Mouse (Mus musculus): ENCODE results near the gene Tmem161a.

DNA sequence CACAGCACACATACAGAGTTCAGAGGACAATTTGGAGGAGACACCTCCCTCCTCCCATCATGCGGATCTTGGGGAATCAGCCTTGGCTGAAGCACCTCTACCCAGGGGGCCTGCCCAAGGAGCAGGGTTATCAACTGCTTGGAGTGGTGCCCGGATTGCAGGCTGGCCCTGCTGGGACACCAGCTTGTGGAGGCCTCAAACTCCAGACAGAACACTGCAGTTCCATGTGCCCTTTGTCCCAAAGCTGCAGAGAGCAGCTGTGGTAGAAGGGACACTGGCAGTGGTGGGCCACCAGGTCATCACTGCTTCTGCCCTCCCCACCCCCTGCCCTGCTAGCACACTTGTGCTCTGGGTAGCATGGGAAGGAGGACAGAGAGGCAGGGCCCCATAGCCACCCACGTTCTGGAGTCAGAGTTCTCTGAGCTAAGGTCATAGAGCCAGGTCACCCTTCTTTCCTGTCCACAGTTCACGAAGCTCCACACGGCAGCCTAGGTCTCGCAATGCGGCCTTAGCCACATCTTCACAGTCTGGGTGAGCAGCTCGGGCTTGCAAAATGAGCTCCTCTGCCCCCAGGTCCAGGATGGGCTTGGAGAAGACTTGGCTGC, 48.2 kb downstream of the Tmem161a start:
- TF ChIP-seq CTCF (IDR thresholded peaks at IDR 0.05; ENCODE audit: low read depth) (no peak), EP300 (IDR thresholded peaks at IDR 0.05; ENCODE audit: low read depth) (no peak)

Data from heart, postnatal 0 days (tissue).